Mouse (Mus musculus) stomach, embryonic 15.5 days (tissue): ENCODE measurements around the gene Entpd3. TPM values are rescaled to one million over a fixed set of nuclear protein-coding genes. Genes with fewer than 3 reads are reported as not detected.
A peak's percentile ranks its signal among the peaks of the same experiment; 100 is the strongest.
"Not testable (repeated sequence)": the region's sequence is repeated elsewhere in the genome, so short reads cannot be mapped to it uniquely, and the experiment has no call there.

Experiments used
- ATAC-seq: fragments of 200-750 bp; cut with Nextera tagmentation; 2 replicates; pipeline ENCODE4 v1.8.0; 2017; ENCODE audit warnings: low read depth, moderate number of reproducible peaks, moderate TSS enrichment; ENCODE audit not compliant: insufficient read depth, low FRiP score
- H3K27ac ChIP-seq: fragments of 300-500 bp; sonication (generic); 2 replicates; pipeline ENCODE4 v1.5.1; 2015; ENCODE audit warnings: mild to moderate bottlenecking, inconsistent platforms
- H3K27me3 ChIP-seq: fragments of 300-500 bp; sonication (generic); replicated peaks from 2 replicates; pipeline ENCODE4 v1.6.1; 2015; ENCODE audit warnings: inconsistent platforms
- H3K36me3 ChIP-seq: fragments of 300-500 bp; sonication (generic); 2 replicates; pipeline ENCODE4 v1.6.1; 2015; ENCODE audit warnings: inconsistent platforms
- H3K4me1 ChIP-seq: fragments of 300-500 bp; sonication (generic); 2 replicates; pipeline ENCODE4 v1.6.1; 2015; ENCODE audit warnings: inconsistent platforms
- H3K4me2 ChIP-seq: fragments of 300-500 bp; sonication (generic); 2 replicates; pipeline ENCODE4 v1.6.1; 2015; ENCODE audit warnings: mild to moderate bottlenecking, inconsistent platforms
- H3K4me3 ChIP-seq: fragments of 300-500 bp; sonication (generic); replicated peaks from 2 replicates; pipeline ENCODE4 v1.5.1; 2015; ENCODE audit warnings: inconsistent platforms
- H3K9ac ChIP-seq: fragments of 300-500 bp; sonication (generic); 2 replicates; pipeline ENCODE4 v1.6.1; 2015; ENCODE audit warnings: inconsistent platforms
- H3K9me3 ChIP-seq: fragments of 300-500 bp; sonication (generic); 2 replicates; pipeline ENCODE4 v1.6.1; 2016; ENCODE audit warnings: inconsistent platforms
- WGBS: fragments of 180-500 bp; shearing (Covaris S2); methylation state at CpG from one replicate; pipeline ENCODE4 v1.1.7; 2015; 5-methylcytosine and 5-hydroxymethylcytosine counted together
- polyA plus RNA-seq: library from polyadenylated mRNA; unstranded; fragments of >200 nt; fragmentation: Nextera tagmentation; extraction: Ambion mirVana; gene quantifications from 2 replicates; pipeline ENCODE4 v1.2.1, GENCODE M21; 2015

Entpd3 gene
- polyA plus RNA-seq, 1 experiment from 2014 or later: 5.5 TPM

DNA sequence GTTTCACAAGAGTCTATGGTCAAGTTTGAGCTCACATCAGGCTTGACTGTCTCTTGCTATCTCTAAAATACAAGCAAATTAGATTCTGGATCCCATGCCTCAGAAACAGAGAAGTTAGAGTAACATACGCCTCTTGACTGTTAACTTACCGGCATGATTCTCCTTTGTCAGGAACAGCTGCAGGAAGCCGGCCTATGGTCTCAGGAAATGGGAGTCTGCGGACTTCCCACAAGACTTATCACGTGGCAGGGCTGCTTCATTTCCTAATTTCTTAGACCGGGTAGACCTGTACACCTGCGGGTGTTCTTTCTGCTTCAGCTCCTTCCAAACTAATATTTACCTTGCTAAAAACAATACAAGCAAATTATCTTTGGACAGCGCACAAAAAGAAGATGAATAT is 22.9 kb upstream of the Entpd3 start:
- 65% methylated on average over 8 of the region's 8 CpGs for WGBS
- H3K9me3 ChIP-seq: no peaks in the 10 kb centered on the region
- H3K4me1 ChIP-seq: no peaks in the 10 kb centered on the region
- H3K4me3 ChIP-seq: no peak overlapping the region
- ATAC-seq: no peak
- no peak overlapping the region for H3K4me2 ChIP-seq
- no peak overlapping the region for H3K27ac ChIP-seq
- H3K9ac ChIP-seq: no peak overlapping the region
- no peaks in the 10 kb centered on the region for H3K36me3 ChIP-seq
- H3K27me3 ChIP-seq: no peaks in the 10 kb centered on the region; the same call in 1 of the 2 replicates

DNA sequence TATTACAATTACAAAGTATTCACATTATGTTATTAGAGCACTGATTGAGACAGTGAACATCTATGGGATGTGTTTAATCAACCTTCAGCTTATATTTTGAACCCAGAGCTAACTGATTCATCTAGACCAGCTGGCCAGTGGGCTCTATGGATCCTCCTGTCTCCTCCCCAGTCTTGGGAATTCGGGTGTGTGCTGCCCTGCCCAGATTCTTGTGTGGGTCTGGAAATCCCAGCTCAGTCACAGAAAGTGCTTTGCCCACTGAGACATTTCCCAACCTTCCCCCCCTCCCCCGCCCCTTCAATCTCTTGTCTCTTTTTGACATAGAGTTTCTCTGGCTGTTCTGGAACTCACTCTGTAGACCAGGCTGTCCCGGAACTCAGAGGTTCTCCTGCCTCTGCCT is 20.7 kb upstream of the Entpd3 start:
- Histone ChIP-seq H3K4me1 (no peaks in the 10 kb centered on the region), H3K9ac (no peak overlapping the region), H3K27me3 (no peaks in the 10 kb centered on the region; the same call in 1 of the 2 replicates), H3K36me3 (no peaks in the 10 kb centered on the region), H3K4me2 (no peak overlapping the region), H3K9me3 (no peaks in the 10 kb centered on the region), H3K27ac (no peak overlapping the region), H3K4me3 (no peak overlapping the region)
- no peak for ATAC-seq
- 71% methylated on average over 3 of the region's 3 CpGs for WGBS

DNA sequence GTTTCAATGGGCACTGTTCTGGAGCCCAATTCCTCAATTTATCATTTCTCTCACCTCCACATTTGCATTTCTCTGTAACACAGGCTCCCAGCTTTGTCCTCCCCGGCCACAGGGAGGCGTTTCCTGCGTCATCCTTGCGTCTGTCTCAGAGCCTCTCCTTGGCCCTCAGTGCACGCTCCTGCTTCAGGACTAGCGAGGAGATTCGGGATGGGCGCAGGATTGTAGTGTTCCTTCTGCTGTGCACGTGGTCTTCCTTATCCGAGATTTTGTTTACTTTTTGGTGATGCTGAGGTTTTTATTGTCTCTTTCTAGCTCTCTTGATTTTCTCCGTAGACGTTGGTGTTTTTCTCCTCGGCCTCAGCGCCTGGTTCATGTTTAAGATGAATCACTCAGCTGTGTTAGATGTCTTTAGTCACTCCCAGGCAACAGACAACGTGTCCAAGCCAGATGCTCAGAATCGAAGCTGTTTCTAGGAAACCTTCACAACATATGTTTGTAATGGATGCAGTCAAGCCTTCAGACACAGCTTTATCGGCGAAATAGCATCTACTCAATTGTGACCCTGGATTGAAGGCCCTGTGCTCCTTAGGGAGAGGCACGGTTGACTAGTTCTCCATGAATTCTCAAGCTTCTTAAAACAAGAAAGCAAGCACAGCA is 20.0 kb upstream of the Entpd3 start:
- H3K4me1 ChIP-seq: no peaks in the 10 kb centered on the region
- no peak for ATAC-seq
- H3K36me3 ChIP-seq: no peaks in the 10 kb centered on the region
- H3K4me2 ChIP-seq: no peak overlapping the region
- 42% methylated on average over 19 of the region's 19 CpGs for WGBS
- H3K9me3 ChIP-seq: no peaks in the 10 kb centered on the region
- no peaks in the 10 kb centered on the region; the same call in 1 of the 2 replicates for H3K27me3 ChIP-seq
- no peak overlapping the region for H3K27ac ChIP-seq
- no peak overlapping the region for H3K4me3 ChIP-seq
- no peak overlapping the region for H3K9ac ChIP-seq

DNA sequence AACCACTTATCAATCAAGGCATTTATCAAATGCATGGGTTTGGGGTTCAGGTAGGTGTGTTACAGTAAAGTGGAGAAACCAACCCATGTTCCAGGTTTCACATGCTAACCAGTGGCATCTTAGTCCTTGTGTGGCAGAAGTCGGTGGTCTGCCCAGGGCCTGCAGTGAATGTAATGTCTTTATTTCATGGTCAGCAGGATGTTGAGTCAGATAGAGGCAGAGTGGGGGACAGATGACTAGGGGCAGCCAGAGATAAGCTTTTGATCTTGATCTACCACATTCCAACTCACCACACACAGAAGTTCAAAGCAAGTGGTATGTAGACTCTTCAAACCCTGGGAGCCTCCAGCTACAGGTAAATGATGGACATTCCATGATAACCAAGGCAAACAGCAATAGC is 18.5 kb upstream of the Entpd3 start:
- Histone ChIP-seq H3K4me2 (no peak overlapping the region), H3K4me1 (no peaks in the 10 kb centered on the region), H3K4me3 (no peak overlapping the region), H3K9me3 (no peaks in the 10 kb centered on the region), H3K9ac (no peak overlapping the region), H3K27ac (no peak overlapping the region), H3K36me3 (no peaks in the 10 kb centered on the region), H3K27me3 (no peaks in the 10 kb centered on the region; the same call in 1 of the 2 replicates)
- ATAC-seq: no peak
- 69% methylated on average over 1 of the region's 1 CpGs for WGBS

DNA sequence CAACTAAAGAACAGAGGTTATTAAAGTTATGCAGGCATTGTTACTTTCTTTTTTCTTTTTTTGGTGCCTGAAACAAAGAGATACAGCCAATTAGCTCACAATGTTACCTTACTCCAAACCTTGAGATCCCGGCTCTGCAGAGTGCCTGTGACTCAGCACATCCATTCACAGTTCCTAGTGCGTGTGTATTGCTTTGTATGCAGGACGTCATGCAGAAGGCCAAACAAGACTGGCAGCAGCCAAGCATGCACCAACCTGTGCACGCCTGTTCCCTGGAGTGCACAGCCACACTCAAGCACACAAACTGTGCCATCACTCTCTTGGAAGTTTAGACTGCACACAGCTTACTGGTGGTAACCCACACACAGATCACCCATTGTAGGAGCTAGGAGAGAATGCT is 12.3 kb upstream of the Entpd3 start:
- Histone ChIP-seq H3K4me3 (no peak overlapping the region), H3K4me1 (no peaks in the 10 kb centered on the region), H3K27ac (0 out of 2 replicates have a peak overlapping the region, but pooled peaks have one; percentile 26), H3K9ac (no peak overlapping the region), H3K4me2 (no peak overlapping the region), H3K9me3 (no peaks in the 10 kb centered on the region), H3K36me3 (no peaks in the 10 kb centered on the region), H3K27me3 (no peaks in the 10 kb centered on the region)
- no peak; the same call in 1 of the 2 replicates for ATAC-seq
- WGBS: 64% methylated on average over 4 of the region's 4 CpGs

DNA sequence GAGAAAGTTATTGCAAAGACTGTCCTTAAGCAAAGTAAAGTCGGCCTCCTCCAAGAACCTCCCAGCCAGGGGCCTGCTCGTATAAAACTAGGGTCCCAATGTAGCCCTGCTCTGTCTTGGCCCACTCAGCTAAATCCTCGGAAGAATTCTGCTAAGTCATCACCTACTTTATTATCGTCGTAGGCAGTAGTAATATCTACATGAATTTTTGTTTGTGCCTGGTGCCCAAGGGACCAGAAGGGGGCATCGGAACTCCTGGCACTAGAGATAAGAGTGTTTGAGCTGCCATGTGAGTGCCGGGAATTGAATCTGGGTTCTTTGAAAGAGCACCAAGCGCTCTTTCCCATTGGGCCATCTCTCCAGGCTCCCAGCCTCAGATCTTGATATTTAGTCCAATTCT is 11.7 kb upstream of the Entpd3 start:
- Histone ChIP-seq H3K27me3 (no peaks in the 10 kb centered on the region), H3K9me3 (no peaks in the 10 kb centered on the region), H3K9ac (no peak overlapping the region), H3K4me1 (no peaks in the 10 kb centered on the region), H3K36me3 (no peaks in the 10 kb centered on the region), H3K27ac (no peak overlapping the region), H3K4me2 (no peak overlapping the region), H3K4me3 (no peak overlapping the region)
- 86% methylated on average over 8 of the region's 8 CpGs for WGBS
- ATAC-seq: no peak

DNA sequence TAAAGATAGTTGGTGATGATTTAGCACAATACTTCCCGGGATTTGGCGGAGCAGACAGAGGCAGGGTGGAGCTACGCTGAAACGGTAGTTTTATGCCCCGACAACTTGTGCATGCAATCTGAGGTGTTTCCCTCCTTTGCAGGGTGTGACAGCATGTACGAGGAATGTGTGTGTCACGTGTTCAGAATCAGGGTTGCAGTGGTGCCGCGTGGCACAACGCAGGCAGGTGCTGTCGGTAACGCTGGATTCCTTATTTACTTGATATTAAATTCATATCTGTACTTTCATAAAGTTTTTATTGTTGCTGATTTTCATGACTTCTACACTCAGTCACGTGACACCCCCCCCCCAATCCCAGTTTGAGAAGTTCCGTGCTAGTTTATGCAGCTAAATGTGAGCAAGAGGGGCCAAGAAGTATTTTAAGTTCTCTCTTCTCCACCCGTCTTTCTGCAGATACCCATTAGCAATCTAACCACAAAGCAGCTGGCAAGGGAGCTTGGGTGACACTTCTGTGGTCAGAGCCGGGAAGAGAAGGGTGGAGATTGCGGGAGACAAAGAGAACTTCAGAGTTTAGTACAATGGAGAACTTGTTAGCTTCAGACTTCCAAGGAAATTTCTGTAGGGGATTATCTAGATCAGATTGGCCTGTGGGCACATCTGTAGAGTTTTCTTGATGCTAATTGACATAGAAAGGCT is 10.7 kb upstream of the Entpd3 start:
- Histone ChIP-seq H3K4me1 (no peaks in the 10 kb centered on the region), H3K9ac (no peak overlapping the region), H3K4me3 (no peak overlapping the region), H3K9me3 (no peaks in the 10 kb centered on the region), H3K4me2 (no peak overlapping the region), H3K36me3 (no peaks in the 10 kb centered on the region), H3K27me3 (no peaks in the 10 kb centered on the region), H3K27ac (no peak overlapping the region)
- ATAC-seq: no peak
- 80% methylated on average over 17 of the region's 17 CpGs for WGBS

DNA sequence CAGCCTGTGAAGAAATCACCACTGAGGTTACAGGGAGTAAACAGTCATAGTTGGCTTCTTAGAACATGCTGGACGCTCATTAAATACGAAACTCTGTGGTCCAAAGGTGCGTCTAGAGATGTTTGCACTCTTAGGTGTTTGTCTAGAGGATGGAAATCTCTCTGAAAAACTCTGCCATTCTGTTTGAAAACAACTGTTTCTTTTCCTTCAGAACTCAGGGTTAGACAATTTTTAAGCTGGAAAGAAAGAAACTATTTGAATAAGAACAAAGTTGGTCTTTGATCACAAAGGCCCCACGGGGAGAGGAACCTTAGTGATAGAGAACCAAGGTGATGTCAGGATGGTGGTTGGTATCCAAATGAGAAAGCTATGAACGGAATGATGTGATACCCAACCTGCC is 9.1 kb upstream of the Entpd3 start:
- no peak overlapping the region for H3K9ac ChIP-seq
- no peak for ATAC-seq
- H3K27ac ChIP-seq: no peak overlapping the region
- no peaks in the 10 kb centered on the region for H3K4me1 ChIP-seq
- H3K4me3 ChIP-seq: no peak overlapping the region
- WGBS: 69% methylated on average over 5 of the region's 5 CpGs
- H3K36me3 ChIP-seq: no peaks in the 10 kb centered on the region
- no peaks in the 10 kb centered on the region for H3K27me3 ChIP-seq
- no peak overlapping the region for H3K4me2 ChIP-seq
- H3K9me3 ChIP-seq: no peaks in the 10 kb centered on the region

DNA sequence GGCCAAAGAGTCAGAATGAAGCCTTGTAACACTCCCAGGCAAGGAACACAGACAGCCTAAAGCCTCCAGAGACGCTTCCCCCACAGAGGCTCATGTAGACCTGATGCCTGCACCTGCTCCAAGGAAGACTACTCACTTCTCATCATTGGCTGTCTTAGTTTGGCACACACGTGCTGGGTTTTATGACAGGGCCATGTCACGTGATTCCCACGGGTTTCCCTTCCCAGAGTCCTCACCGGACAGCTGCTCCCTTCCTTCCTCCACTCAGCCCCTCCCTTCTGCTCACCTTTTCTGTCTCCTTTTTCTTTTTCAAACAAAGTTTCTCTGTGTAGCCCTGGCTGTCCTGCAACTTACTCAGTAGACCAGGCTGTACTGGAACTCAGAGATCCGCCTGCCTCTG is 7.6 kb upstream of the Entpd3 start:
- 81% methylated on average over 6 of the region's 6 CpGs for WGBS

DNA sequence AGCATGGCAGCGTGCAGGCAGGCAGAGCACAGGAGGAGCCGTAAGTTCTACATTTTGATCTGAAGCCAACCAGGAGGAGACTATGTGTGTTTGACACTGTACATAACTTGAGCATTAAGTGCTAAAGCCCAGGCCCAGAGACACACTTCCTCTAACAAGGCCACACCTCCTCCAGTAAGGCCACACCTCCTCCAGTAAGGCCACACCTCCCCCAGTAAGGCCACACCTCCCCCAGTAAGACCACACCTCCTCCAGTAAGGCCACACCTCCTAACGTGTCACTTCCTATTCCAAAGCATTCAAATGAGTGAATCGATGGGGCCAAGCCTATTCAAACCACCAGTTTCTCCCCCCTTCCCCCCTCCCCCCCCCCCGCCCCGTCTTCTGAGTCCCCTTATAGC is 6.9 kb upstream of the Entpd3 start:
- ATAC-seq: no peak
- Histone ChIP-seq H3K27ac (no peak overlapping the region), H3K4me3 (no peak overlapping the region), H3K4me2 (no peak overlapping the region), H3K9me3 (no peaks in the 10 kb centered on the region), H3K4me1 (no peaks in the 10 kb centered on the region), H3K9ac (no peak overlapping the region), H3K27me3 (no peaks in the 10 kb centered on the region), H3K36me3 (no peaks in the 10 kb centered on the region)
- 91% methylated on average over 5 of the region's 6 CpGs for WGBS

More for the DNA sequence above, 7.6 kb upstream of the Entpd3 start:
- Histone ChIP-seq H3K27ac (no peak overlapping the region), H3K4me3 (no peak overlapping the region), H3K4me1 (no peaks in the 10 kb centered on the region), H3K9ac (no peak overlapping the region), H3K4me2 (no peak overlapping the region), H3K27me3 (no peaks in the 10 kb centered on the region), H3K9me3 (no peaks in the 10 kb centered on the region), H3K36me3 (no peaks in the 10 kb centered on the region)
- ATAC-seq: no peak

DNA sequence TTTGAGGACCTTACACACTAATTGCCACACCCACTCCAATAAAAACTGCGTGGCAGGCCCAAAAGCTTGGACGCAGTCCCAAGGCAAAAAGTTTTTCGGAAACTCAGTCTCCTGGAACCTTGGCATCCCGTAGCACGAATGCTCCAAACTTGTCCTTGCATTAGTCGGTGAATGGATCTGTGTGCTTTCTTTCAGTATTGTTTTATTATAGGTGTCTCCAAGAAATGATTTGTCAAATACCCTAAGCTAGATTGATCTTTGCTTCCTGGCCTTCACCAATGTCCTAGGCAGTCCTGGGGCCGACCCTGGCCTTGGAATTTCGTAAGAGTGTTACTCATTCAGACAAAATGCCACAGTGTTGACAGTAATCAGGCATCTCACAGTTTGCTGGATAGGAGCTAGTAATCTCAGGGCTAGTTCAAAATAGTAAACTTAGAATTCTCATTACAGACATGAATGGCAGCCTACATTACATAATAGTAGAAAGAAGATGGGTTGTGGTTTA is 6.1 kb upstream of the Entpd3 start:
- not testable (repeated sequence) for H3K9ac ChIP-seq, ATAC-seq, H3K4me1 ChIP-seq, H3K4me2 ChIP-seq, H3K36me3 ChIP-seq, H3K27ac ChIP-seq, H3K4me3 ChIP-seq, H3K9me3 ChIP-seq, H3K27me3 ChIP-seq
- WGBS: 94% methylated on average over 8 of the region's 8 CpGs

DNA sequence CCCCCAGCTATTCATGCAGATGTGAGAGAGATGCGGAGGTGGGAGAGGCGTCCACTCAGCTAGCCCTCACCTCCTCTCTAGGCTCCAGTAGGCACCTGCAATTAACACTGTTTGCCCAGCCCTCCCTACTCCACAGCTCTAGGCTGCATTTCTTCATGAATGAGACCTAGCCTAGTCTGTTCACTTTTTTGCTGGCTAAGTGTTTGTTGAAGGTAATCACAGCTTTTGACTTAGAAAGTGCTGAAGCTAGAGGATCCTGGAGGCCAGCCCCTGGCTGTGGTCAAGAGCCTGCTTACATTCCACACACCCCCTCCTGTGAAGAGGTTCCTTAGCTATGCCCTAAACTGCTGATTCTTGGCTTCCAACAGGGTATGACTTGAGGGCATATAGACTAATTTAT is 1.8 kb downstream of the Entpd3 start:
- Histone ChIP-seq H3K27me3 (no peaks in the 10 kb centered on the region), H3K4me2 (no peak overlapping the region), H3K27ac (peak overlapping the region; percentile 16; the same call in 1 of the 2 replicates), H3K4me3 (no peak overlapping the region), H3K9me3 (no peaks in the 10 kb centered on the region), H3K4me1 (peaks cover 15% of the 10 kb centered on the region), H3K9ac (no peak overlapping the region), H3K36me3 (no peaks in the 10 kb centered on the region)
- ATAC-seq: peak; percentile 68; the same call in 1 of the 2 replicates
- 20% methylated on average over 1 of the region's 2 CpGs for WGBS
